Mouse (Mus musculus): ENCODE data around the gene Actl7a.
A peak's percentile ranks its signal among the peaks of the same experiment; 100 is the strongest.

Gene Actl7a

DNA sequence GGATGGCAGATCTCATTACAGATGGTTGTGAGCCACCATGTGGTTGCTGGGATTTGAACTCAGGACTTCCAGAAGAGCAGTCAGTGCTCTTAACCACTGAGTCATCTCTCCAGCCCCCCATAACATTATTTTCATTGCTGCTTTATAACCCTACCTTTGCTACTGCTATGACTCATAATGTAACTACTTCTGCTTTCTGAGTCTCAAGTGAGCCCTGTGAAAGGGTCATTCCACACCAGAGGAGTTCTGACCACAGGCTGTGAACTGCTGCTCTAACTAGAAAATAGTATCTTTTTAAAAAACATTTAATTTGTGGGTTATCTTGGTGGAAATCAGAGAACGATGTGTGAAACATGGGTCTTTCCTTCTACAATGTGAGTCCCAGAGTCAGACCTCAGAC, 14.5 kb downstream of the Actl7a start:
- DNase-seq (ENCODE audit: low read depth, low spot score): no peak

DNA sequence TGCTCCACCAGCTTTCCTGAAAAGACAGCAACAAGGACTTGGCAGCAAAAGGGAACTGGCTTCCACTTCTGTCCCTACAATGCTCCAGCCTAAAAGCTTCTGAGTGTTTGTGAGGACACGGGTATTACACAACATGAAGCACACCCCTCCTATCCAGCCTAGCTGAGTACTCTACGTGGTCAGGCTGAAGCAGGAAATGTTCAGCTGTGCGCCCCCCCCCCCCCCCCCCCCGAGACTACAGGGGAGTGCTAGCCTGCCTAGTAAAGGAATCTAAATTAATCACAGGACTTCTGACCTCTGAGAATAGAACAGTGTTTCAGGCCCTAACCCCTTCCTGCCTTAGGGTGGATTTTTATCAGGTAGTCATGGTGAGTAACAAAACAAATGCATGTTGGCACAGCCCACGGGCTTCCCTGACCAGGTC, 24.7 kb downstream of the Actl7a start:
- DNase-seq (ENCODE audit: low read depth, low spot score): no peak

DNA sequence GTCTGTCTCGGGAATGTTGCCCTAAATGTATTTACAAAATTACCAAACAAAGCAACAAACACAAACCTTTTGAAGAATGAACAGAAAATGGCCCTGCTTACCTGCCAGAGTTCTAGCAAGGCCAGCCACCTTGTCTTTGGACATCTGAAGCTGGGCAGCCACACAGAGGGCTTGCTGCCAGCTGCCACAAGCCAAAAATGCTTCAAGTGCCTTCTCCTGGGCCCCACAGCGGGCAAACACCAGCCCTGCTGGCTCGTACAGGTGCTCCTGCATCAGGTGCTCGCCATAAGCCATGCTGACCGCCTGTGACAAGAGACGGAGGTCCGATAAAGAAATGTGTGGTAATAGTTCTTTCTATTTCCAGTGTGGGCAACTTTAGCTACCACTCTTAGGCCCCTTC, 25.7 kb downstream of the Actl7a start:
- no peak for DNase-seq (ENCODE audit: low read depth, low spot score)

- no peak for DNase-seq (ENCODE audit: low read depth, low spot score)
Measured at GRCm38 (mm10) chr4:56771065-56771464, 27.9 kb downstream of the Actl7a start.

- peak; percentile 51 for DNase-seq (ENCODE audit: low read depth, low spot score)
Measured at GRCm38 (mm10) chr4:56791373-56791772, 48.2 kb downstream of the Actl7a start.
